Mouse (Mus musculus): ENCODE results near the gene Ftl1. TPM values are rescaled to one million over a fixed set of nuclear protein-coding genes. Genes with fewer than 3 reads are reported as not detected.
"Not testable (repeated sequence)": the region's sequence is repeated elsewhere in the genome, so short reads cannot be mapped to it uniquely, and the experiment has no call there.

Ftl1 gene
- polyA plus RNA-seq, 1 experiment from 2014 or later = 6,026 TPM

DNA sequence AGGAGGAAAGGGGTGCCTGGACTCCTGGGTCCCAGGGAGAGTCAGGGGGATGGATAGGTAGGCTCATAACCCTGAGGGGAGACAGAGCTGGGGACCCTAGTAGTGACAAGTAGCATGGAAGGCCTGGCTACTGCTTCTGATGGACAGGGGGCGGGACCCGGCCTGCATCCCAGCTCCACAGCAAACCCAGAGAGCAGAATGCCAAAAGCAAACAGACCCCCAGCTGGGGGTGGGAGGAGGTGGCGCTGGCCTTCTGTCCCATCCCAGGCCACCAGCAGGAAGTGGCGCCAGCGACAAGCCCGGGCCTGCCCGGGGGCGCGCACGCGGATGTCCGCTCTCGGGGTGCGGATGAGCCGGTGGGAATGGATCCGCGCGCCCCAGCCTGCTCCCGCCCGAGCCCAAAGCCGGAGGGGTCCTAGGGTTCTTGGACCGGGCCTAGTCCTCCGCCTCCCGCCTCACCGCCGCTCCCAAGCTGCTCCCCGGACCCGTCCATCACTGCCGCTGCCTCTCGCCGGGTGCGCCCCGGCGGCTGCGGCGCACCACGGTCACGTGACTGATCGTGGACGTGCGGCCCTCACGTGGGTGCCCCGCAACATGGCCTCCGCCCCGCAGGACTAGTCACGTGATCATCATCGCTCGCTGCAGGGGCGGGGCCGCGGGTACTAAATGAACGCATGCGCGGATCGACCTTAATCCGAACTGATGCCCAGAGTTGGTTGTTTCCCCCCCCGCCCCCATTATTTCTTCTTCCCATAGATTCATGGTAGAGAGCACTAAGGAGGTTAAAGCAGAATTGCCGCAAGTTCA lies 6.8 kb upstream of the Ftl1 start, which contains the start of gene Bax:
TSS of gene Bax (minus strand) at position 616 of the 807 bp plus-strand sequence.
- peak within 1 kb of the TSS; percentile 63 for H3K9ac ChIP-seq (replicated peaks; ENCODE audit: low read depth)
- peak within 1 kb of the TSS; percentile 86 for H3K4me2 ChIP-seq (replicated peaks; ENCODE audit: low read depth, low read length)
- WGBS = under 1% methylated on average over 49 of the region's 58 CpGs
- no peaks in the 10 kb centered on the region for H3K9me3 ChIP-seq (ENCODE audit: low read length)
- H3K27ac ChIP-seq (ENCODE audit: low read length) = peak within 1 kb of the TSS; percentile 57
- DNase-seq (ENCODE audit: low spot score) (peak; percentile 99), ATAC-seq (peak; percentile 92)
- H3K4me1 ChIP-seq (ENCODE audit: insufficient read depth, low read depth, low read length) = peaks cover 6% of the 10 kb centered on the region; the same call in 1 of the 2 replicates
- H3K4me3 ChIP-seq (ENCODE audit: low read depth, low read length) = peak within 1 kb of the TSS; percentile 79
- peaks cover 6% of the 10 kb centered on the region; the same call in 1 of the 2 replicates for H3K36me3 ChIP-seq (ENCODE audit: insufficient read depth, low read length)
- no peaks in the 10 kb centered on the region for H3K27me3 ChIP-seq (replicated peaks; ENCODE audit: insufficient read depth, low read length)
- peak; percentile 40 for TF ChIP-seq CTCF (IDR thresholded peaks at IDR 0.05)
- TF ChIP-seq EP300 (IDR thresholded peaks at IDR 0.05) = no peak

DNA sequence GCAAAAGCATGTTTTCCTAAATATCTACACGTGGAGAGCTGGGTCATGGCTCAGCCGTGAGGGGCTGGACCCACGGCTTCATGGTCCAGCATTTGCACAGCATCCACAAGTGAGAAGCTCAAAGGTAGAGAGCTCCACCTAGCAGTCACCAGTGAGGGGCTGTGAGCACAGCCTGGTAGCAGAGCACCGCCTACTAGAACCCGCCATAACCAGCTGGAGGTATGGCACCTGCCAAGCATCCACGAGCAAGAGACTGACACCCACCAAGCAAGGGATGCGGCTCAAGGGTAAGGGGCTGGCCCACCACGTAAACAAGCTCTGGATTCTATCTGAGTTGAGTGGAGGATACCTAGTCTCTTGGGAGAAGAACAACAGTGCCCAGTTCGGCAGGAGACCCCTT lies 5.9 kb upstream of the Ftl1 start:
- Histone ChIP-seq H3K4me2 (replicated peaks; ENCODE audit: low read depth, low read length) (peak overlapping the region; percentile 86; the same call in 1 of the 2 replicates), H3K36me3 (ENCODE audit: insufficient read depth, low read length) (peaks cover 6% of the 10 kb centered on the region; the same call in 1 of the 2 replicates), H3K4me3 (ENCODE audit: low read depth, low read length) (no peak overlapping the region), H3K27me3 (replicated peaks; ENCODE audit: insufficient read depth, low read length) (no peaks in the 10 kb centered on the region), H3K9me3 (ENCODE audit: low read length) (no peaks in the 10 kb centered on the region), H3K27ac (ENCODE audit: low read length) (no peak overlapping the region), H3K9ac (replicated peaks; ENCODE audit: low read depth) (no peak overlapping the region), H3K4me1 (ENCODE audit: insufficient read depth, low read depth, low read length) (peaks cover 11% of the 10 kb centered on the region; the same call in 1 of the 2 replicates)
- 72% methylated on average over 9 of the region's 9 CpGs for WGBS
- TF ChIP-seq EP300 (IDR thresholded peaks at IDR 0.05) = no peak
- TF ChIP-seq CTCF (IDR thresholded peaks at IDR 0.05) = no peak; the same call in 1 of the 2 replicates
- ATAC-seq = no peak
- no peak for DNase-seq (ENCODE audit: low spot score)

DNA sequence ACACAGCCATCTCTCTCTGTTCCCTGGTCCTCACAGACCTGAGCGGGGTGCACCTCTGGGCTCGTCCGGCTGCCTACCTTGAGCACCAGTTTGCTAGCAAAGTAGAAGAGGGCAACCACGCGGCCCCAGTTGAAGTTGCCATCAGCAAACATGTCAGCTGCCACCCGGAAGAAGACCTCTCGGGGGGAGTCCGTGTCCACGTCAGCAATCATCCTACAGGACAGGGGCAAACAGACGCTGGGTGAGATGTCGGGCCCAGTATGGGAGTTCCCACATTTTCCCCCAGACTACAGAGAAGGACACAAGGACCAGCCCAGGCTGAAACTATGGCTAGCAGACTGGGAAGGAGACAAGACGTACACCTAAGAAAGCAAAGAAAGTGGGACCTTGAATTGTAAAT lies 5.4 kb upstream of the Ftl1 start:
- TF ChIP-seq CTCF (IDR thresholded peaks at IDR 0.05) (no peak), EP300 (IDR thresholded peaks at IDR 0.05) (no peak)
- Histone ChIP-seq H3K9me3 (ENCODE audit: low read length) (no peaks in the 10 kb centered on the region), H3K9ac (replicated peaks; ENCODE audit: low read depth) (no peak overlapping the region), H3K4me2 (replicated peaks; ENCODE audit: low read depth, low read length) (no peak overlapping the region), H3K27me3 (replicated peaks; ENCODE audit: insufficient read depth, low read length) (no peaks in the 10 kb centered on the region), H3K27ac (ENCODE audit: low read length) (no peak overlapping the region), H3K4me3 (ENCODE audit: low read depth, low read length) (no peak overlapping the region), H3K4me1 (ENCODE audit: insufficient read depth, low read depth, low read length) (peaks cover 16% of the 10 kb centered on the region; the same call in 1 of the 2 replicates), H3K36me3 (ENCODE audit: insufficient read depth, low read length) (peaks cover 6% of the 10 kb centered on the region; the same call in 1 of the 2 replicates)
- ATAC-seq = no peak
- 93% methylated on average over 12 of the region's 12 CpGs for WGBS
- no peak for DNase-seq (ENCODE audit: low spot score)

DNA sequence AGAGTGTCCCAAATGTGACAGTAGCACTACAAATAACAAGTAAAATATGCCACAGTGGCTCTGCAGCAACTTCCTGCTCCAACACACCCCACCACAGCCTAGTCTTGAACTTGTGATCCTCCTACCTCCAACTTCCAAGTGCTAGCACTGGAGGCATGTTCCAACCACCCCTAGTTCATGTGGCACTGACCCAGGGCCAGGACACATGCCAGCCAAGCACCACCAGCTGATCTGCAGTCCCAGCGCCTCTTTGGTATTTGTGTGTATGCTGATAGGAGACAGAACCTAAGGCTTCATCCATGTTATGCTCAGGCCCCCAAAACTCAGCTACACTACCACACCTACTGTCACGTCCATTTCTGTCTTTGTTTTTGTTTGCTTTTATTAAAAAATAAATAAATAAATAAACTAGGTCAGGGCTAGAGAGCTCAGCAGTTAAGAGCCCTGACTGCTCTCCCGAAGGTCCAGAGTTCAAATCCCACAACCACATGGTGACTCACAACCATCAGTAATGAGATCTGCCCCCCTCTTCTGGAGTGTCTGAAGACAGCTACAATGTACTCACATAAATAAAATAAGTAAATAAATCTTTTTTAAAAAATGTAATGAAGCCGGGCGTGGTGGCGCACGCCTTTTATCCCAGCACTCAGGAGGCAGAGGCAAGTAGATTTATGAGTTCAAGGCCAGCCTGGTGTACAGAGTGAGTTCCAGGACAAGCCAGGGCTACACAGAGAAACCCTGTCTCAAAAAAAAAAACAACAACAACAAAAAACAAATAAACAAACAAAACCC lies 4.5 kb upstream of the Ftl1 start:
- H3K9me3 ChIP-seq (ENCODE audit: low read length) = no peaks in the 10 kb centered on the region
- H3K27ac ChIP-seq (ENCODE audit: low read length) = no peak overlapping the region
- H3K36me3 ChIP-seq (ENCODE audit: insufficient read depth, low read length) = peaks cover 6% of the 10 kb centered on the region; the same call in 1 of the 2 replicates
- TF ChIP-seq CTCF (IDR thresholded peaks at IDR 0.05) (no peak), EP300 (IDR thresholded peaks at IDR 0.05) (no peak)
- H3K4me2 ChIP-seq (replicated peaks; ENCODE audit: low read depth, low read length) = no peak overlapping the region
- DNase-seq (ENCODE audit: low spot score) (no peak), ATAC-seq (no peak)
- WGBS = 92% methylated on average over 7 of the region's 7 CpGs
- H3K4me1 ChIP-seq (ENCODE audit: insufficient read depth, low read depth, low read length) = peaks cover 17% of the 10 kb centered on the region; the same call in 1 of the 2 replicates
- no peaks in the 10 kb centered on the region for H3K27me3 ChIP-seq (replicated peaks; ENCODE audit: insufficient read depth, low read length)
- no peak overlapping the region for H3K4me3 ChIP-seq (ENCODE audit: low read depth, low read length)
- no peak overlapping the region for H3K9ac ChIP-seq (replicated peaks; ENCODE audit: low read depth)

DNA sequence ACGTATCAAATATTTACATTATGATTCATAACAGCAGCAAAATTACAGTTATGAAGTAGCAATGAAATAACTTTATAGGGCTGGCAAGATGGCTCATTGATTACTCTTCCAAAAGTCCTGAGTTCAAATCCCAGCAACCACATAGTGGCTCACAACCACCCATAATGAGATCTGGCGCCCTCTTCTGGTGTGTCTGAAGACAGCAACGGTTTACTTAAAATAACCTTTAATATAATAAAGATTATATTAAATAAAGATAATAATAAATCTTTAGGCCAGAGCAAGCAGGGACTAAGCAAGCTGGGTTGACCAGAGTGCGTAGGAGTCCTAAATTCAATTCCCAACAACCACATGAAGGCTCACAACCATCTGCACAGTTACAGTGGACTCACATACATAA lies 3.2 kb upstream of the Ftl1 start:
- not testable (repeated sequence) for H3K4me3 ChIP-seq (ENCODE audit: low read depth, low read length); H3K4me2 ChIP-seq (replicated peaks; ENCODE audit: low read depth, low read length); ATAC-seq; H3K36me3 ChIP-seq (ENCODE audit: insufficient read depth, low read length); H3K27me3 ChIP-seq (replicated peaks; ENCODE audit: insufficient read depth, low read length); H3K9me3 ChIP-seq (ENCODE audit: low read length); H3K9ac ChIP-seq (replicated peaks; ENCODE audit: low read depth); DNase-seq (ENCODE audit: low spot score); H3K27ac ChIP-seq (ENCODE audit: low read length)
- peaks cover 24% of the 10 kb centered on the region; the same call in 1 of the 2 replicates for H3K4me1 ChIP-seq (ENCODE audit: insufficient read depth, low read depth, low read length)
- WGBS = 74% methylated on average over 4 of the region's 4 CpGs
- TF ChIP-seq CTCF (IDR thresholded peaks at IDR 0.05) = peak; percentile 19; the same call in 1 of the 2 replicates

DNA sequence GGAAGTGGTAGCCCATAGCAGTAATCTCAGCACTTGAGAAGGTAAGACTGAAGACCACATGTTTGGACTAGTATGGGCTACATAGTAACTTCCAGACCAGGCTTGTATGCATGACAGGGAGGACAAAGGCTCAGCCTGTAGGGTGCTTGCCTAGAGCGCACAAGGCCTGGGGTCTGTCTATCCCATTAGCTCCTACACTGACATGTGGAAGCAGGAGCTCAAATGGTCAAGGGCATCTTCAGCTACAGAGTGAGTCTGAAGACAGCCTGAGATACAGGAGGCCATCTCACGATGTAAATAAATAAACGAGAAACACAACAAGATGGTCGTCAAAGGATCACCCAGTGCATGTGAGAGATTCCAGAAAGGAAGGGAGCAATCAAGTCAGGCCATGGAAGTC lies 2.6 kb upstream of the Ftl1 start:
- ATAC-seq (no peak), DNase-seq (ENCODE audit: low spot score) (no peak)
- no peak overlapping the region for H3K9ac ChIP-seq (replicated peaks; ENCODE audit: low read depth)
- H3K9me3 ChIP-seq (ENCODE audit: low read length) = no peaks in the 10 kb centered on the region
- no peak overlapping the region for H3K4me3 ChIP-seq (ENCODE audit: low read depth, low read length)
- H3K27me3 ChIP-seq (replicated peaks; ENCODE audit: insufficient read depth, low read length) = no peaks in the 10 kb centered on the region
- peaks cover 29% of the 10 kb centered on the region; the same call in 1 of the 2 replicates for H3K4me1 ChIP-seq (ENCODE audit: insufficient read depth, low read depth, low read length)
- 94% methylated on average over 4 of the region's 4 CpGs for WGBS
- TF ChIP-seq EP300 (IDR thresholded peaks at IDR 0.05) (no peak), CTCF (IDR thresholded peaks at IDR 0.05) (no peak)
- peaks cover 6% of the 10 kb centered on the region; the same call in 1 of the 2 replicates for H3K36me3 ChIP-seq (ENCODE audit: insufficient read depth, low read length)
- H3K27ac ChIP-seq (ENCODE audit: low read length) = no peak overlapping the region
- no peak overlapping the region for H3K4me2 ChIP-seq (replicated peaks; ENCODE audit: low read depth, low read length)

Data from lung, postnatal 0 days (tissue).